Mouse (Mus musculus): ENCODE data around the gene Cds1.

DNA sequence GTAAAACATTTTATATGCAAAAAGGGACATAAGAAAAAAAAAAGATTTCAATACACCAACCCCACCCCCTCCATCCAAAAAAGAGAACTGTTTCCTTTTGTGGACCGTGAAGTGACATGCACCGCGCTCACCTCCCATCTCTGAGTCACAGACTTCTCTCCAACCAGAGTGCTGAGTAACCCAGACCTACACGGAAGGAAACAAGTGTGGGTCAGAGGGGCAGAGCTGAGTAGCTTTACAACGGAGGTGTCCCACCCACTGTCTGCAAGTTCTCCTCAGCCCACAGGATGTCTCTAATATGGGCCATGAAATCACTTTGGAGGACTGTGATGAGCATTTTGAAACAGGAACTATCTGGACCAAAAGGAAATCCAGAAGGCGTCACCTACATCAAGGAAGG is 99.0 kb downstream of the Cds1 start:
- TF ChIP-seq FLI1 (IDR thresholded peaks at IDR 0.05; ENCODE audit: low read length): no peak
- TF ChIP-seq GATA1 (IDR thresholded peaks at IDR 0.05; ENCODE audit: borderline replicate concordance, low read length): no peak
